Mouse (Mus musculus) megakaryocyte progenitor cell, adult 5-6 weeks (primary cell): ENCODE data around the gene Tmed8. TPM values are rescaled to one million over a fixed set of nuclear protein-coding genes. Genes with fewer than 3 reads are reported as not detected.
A peak's percentile ranks its signal among the peaks of the same experiment; 100 is the strongest.

Experiments
- ATAC-seq: replicated peaks from 2 replicates; pipeline ENCODE4 v1.8.0; 2016; ENCODE audit warnings: mild to moderate bottlenecking, moderate TSS enrichment, inconsistent platforms; ENCODE audit not compliant: poor library complexity
- total RNA-seq, 2 experiments: library from RNA; stranded (forward) in 1 of 2; stranded (reverse) in 1 of 2; fragments of 157-497, 149-512 nt in 1 of 2; fragments of 200-1000 nt in 1 of 2; gene quantifications; 2 replicates each; pipeline versions ENCODE4 v1.2.3 to v1.2.4; 2015 to 2017

Gene Tmed8
- total RNA-seq, 2 experiments from 2014 or later: 6.5 to 7.0 TPM

DNA sequence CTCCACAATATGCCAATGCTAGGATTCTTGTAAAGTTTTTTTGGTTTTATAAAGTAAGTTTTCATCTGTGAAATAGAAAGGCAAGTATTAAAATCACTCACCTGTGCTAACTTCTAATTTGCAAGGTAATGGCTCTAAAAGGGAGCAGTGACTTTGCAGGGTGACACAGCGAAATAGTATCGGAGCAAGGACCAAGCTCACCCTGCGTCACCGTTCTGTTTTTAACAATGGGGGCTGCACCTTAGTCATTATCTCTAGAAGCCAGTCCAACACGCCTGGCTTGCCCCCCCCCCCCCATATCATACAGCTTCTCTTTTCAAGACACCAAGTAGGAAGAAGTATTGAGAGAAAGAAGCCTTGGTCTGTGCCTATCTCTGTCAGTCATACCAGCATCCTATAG, 39.4 kb downstream of the Tmed8 start:
- peak; percentile 89 for ATAC-seq

DNA sequence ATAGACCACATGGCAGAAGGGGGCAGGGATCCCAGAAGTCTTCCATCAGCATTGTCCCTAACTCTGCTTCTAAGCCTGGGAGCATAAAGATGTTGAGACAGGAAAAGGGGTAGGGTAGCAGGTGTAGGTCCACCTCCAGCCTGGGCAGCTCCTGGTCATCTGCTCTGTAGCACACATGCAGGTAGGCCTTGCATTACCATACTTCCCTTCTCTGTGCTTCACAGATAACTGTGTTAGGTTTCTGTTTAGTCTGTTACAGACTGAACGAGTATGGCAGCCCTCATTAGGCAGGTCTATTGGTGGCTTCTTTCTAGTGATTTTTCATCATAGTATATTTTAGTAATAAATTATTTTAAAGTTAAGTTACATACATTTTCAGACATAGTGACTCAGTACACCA, 39.9 kb downstream of the Tmed8 start:
- ATAC-seq: no peak

DNA sequence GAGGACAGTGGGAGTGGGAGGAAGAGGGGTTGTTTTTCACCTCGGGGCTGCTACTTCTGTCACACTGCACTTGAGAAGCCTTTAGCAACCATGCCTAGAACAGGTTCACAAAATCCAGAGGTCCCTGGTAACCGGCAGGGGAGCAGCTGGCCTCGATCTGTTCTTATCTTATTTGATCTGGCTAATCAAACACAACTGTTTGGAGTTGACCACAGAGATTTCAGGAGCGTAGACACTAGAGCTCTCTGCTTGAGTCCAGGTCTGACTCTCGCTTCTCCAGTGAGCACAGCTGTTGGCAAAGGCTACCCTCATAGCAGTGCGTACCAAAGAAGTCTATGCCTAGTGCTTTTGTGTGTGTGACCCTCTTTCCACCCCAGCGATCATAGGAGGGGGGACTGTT, 42.2 kb downstream of the Tmed8 start:
- ATAC-seq: no peak

DNA sequence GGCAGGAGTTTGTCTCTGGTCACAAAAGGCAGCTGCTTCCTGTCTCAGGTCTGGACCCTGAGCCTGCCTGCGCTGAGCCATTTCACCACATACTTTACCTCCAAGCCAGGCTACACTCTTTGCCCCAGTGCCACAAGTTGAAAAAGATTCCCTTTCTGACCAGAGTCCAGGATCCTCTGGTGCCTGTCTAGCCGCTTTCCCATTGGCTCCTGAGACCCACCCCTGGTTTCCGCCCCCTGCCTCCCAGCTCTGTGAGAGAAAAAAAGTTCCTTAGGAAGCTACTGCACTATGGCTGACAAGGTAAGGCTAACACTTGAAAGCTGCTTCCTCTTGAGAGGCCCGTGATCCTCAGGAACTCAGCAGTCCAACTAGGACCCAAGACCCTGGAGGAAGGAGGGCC, 42.9 kb downstream of the Tmed8 start:
- ATAC-seq: no peak

DNA sequence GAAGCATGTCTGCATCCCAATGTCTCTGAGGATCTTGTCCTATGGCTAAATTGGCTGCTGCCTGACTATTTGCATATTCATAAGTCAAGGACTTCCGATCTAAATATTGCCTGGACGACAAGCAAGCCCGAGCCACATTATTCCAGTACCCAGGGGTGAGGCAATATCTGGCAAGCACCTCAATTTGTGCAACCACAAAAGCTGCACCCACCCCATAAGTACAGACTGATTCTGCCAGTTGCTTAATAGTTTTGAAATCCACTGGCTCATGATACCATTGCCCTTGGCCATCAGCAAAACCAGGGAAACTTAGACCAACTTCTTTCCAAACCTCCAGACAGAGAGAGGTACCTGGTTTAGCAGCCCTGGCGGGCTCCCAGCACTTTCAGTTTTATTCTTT, 45.8 kb downstream of the Tmed8 start:
- peak; percentile 70 for ATAC-seq

DNA sequence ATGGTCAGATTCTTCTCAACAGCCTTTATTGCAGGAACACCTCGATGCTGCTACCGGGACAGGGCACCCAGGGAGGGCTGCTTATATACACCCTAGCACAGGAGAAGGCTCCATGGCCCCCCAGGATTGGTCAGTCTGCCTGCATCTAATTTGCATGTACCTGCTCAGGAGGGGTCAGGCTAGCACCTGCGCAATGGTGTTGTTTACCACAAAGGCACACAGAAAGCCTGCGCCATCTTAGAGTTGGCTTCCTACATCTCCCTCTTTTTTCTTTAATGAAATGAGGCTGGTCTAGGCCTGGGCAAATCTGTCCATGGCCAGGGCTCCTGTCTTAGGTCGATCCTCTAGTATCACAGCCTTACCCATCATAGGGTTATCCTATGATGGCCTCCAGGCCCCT, 50.8 kb downstream of the Tmed8 start:
- ATAC-seq: no peak

DNA sequence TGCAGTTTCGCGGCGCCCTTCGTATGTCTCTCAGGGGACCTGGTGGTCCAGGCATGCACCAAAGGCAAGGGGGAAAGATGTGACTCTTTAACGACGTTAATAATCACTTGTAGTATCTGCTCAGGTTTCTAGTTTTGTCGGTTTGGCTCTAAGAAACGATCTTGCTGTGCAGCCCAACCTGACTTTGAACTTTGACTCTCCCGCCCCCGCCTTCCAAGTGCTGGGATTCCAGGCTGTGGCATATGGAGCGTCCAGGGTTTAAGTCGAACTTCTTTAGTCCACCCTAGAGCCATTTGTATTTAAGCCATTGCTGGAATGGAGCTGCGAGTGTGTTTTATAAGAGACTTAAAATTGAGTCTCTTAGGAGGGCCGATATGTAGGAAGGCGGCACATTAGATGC, 52.1 kb downstream of the Tmed8 start:
- no peak for ATAC-seq

DNA sequence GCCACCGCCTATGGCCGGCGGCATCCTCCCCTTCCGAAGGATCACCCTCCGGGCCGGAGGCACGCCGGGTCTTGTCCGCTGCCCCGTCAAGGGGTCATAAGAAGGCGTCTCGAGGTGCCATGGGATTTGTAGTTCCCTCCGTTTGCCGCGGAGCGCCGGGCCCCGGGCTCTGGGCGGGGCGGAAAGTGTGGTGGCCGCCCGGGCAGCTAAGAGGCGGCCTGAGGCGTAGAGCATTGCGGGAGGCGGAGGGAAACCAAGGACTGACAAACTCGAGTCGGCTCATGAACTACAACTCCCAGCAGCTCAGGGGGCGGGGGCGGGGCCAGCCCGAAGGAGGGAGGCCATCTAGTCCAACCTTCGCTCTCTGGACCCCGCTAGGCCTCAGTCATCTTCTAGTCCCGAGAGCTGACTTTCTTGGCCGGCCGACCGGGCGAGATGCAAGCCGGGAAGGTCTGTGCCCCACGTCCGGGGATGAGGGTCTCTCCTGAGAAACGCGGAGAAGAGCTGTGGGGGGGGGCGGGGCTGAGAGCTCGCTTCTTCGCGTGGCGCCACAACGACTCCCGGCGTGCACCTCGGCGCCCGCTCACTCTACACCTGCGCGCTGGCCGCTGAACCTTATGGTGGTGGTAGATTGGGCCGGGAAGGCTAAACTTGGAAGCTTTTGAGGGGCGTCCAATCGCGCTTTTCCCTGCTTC, 52.7 kb downstream of the Tmed8 start, which contains the start of gene Pomt2:
Pomt2 (minus strand) TSS at position 574 of the 695 bp plus-strand sequence.
- ATAC-seq: peak; percentile 92

DNA sequence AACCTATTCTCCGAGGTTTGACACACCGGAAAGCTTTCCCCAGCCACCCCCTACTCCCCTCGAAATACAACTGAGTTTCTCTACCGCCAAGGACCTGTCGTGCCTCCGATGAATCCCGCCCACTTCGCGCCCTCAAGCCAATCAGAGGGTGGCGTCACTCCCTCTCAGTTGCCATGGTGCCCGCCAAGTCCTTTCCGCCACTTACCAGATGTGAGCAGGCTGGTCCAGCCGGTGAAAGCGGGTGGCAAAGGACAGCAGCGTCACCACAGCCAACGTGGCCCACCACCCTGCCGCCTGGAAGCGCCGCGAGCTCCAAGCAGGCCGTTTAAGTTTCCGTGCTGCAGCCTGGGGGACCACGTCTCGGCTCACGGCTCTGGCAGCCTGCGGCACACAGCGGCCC, 53.3 kb downstream of the Tmed8 start, which contains the start of gene Gstz1:
Gstz1 (plus strand) TSS at position 200 of the 400 bp plus-strand sequence.
- ATAC-seq: peak; percentile 83

DNA sequence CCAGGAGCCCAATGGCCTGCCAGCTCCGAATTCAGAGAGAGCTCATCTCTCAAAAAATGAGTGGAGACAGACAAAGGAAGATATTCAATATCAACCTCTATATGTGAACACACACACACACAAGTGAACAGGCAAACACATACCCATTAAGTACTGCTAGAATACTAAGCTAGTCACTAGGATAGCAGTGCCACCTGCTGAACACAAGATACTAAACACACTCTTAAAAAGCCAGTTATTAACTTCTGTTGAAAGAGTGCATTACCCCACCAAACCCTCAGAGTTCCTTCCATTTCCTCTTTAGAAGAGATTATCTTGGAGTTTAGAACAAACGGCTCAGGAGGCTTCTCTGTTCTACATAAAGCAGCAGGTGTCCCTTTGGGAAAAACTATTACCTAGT, 58.1 kb downstream of the Tmed8 start:
- ATAC-seq: peak; percentile 21; the same call in 1 of the 2 replicates

DNA sequence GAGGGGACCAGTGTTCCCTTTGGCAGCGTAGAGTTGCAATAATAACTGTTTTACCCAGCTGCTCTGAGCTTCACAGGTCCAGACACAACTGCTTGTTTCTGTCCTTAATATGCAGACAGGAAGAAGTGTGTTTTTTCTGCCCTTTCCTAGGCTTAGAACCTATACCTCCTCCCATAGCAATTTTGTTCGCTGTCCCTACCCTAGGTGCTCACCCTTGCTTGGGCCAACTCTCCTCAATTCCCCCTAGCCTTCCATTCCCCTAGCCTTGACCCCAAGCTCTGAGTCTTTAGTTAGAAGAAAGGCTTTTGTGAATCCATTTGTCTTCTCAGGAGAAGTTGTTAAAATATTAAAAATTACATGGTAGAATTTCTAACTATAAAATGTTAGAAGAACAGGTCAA, 61.5 kb downstream of the Tmed8 start:
- ATAC-seq: no peak

DNA sequence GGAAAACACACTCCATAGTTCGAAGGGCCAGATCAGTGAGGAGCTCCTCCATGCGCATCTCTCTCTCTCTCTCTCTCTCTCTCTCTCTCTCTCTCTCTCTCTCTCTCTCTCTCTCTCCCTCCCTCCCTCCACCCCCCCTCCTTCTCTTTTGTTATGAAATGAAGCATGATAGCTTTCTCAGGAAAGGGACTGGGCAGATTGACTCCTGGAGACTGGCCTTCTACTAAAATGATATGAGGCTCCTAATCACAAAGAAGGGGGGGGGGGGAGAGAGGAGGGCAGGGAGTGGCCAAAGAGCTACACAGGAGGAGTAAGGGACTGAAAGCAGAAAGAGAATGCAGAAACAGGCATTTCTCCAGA, 61.9 kb downstream of the Tmed8 start:
- ATAC-seq: peak; percentile 42; the same call in 1 of the 2 replicates

DNA sequence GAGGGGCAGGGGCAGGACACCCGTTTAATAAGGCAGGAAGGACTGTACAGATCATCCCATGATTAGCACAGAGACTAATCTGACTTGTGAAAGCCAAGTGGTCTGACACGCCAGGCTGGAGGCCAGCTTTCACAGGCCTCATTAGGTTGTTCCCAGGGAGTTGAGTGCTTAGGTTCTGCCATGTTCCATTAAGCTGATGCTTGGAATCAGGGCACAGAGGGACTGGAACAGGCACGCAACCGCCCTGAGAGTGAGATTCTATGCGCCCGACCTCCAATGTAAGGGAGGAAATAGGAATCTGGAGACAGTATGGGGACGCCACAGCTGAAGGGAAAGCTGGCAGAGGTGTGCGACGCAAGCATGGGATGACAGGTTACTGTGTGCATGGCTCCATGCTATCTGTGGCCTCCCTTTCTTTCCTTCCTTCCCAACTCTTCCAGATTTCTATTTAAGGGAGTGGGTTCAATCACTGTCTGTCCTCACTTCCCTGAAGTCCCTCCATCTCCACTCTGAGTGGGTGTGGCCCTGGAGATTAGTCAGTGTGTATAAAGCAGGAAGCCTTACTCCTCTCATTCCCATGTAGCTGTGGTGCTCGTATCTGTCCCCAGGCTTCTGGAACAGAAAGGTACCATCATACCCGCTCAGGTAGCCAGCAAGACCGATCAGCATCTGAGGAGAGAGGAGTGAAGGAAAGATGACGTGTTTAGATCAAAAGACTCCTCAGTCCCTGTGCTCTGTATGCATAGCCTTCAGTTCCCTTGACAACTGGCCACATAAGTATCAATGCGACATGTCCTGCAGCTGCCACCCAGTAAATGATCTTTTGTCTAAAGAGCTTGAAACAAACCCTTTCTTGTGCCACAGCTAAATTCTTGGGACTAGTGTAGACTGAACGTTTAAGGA, 62.6 kb downstream of the Tmed8 start:
- ATAC-seq: no peak

DNA sequence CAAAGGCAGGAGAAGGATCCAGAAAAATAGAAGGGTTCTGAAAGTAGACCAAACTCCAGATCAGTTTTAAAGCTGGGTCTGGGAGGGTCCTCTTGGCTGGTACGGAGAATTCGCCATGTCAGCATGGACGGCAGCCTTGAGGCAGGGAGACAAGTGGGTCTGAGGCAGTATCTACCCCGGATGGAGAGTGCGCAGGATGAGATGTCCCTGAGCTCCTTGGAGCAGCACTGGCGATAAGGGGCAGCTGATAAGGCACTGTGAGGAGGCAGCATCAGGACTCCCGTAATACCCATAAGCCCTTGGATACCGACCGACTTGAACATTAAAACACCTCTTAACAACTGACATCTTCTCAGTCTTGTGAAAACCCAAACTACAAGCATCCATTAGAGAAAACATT, 67.5 kb downstream of the Tmed8 start:
- ATAC-seq: 0 out of 2 replicates have a peak, but pooled peaks have one; percentile 26

DNA sequence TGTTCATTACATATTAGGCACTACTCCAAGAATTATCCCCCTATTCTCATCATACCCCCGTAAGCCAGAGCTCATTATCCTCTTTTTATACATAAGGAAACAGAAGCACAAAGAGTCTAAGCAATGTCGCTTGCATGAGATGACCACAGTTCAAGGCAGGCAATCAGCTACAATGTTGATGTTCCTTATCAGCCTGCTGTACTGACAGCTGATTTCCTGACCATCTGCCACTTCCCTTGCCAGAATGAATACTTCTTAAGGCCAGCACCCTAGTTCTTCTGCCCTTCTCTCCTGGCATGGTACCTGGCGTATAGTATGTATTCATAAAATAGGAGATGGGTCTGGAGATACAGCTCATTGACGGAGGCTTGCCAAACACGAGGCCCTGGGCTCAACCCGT, 68.0 kb downstream of the Tmed8 start:
- no peak; the same call in 1 of the 2 replicates for ATAC-seq

DNA sequence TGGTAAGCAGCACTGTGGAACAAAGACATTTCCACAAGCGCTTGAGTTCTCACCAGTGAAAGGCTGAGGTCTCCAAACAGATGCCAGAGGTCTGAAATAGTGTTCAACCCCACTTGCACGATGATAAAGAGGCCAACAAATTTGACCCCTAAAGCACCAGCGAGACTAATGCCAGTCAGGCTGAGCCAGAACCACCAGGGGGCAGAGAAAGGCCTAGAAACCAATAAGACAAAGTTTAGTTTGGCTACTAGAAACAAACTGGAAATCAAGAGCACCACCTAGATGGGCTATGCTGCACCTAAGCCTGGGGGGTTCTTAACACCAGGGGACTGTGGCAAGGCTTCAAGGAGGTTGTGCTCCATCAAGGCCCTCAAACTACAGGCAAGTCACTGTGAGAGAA, 68.6 kb downstream of the Tmed8 start:
- ATAC-seq: peak; percentile 75

DNA sequence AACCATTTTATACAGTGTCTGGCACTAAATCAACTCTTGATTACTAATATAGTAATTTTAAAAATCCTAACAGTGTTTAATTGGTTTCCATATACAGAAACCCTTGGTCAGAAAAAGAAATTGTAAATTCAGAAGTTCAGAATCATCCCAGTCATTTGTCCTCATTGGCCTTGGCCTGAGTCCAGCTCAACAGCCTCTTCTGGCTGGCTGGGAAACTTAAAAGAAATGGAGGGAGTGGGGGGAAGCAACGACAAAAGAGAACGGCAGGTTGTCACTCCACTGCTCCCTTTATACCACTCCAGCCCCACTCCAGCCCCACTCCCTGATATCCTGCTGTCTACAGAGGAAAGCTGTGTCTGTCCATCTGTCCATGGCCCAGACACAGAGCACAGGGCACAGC, 69.1 kb downstream of the Tmed8 start:
- ATAC-seq: no peak

DNA sequence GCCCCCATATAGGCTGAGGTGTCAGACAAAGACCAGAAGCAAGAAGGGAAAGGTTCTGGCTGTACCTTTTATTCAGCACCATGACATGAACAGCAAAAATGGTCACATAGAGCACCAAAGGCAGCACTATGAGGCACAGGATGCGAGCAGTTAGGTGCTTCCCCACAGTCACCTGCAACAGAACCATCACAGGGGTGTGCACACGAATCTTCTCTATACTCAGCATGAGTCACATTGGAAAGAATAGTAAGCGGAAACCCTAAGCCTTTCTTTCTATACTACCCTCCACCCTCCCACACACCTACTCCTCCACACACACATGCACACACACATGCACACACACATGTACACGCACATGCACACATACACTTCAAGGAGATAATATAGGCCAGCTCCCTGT, 70.0 kb downstream of the Tmed8 start:
- ATAC-seq: no peak

DNA sequence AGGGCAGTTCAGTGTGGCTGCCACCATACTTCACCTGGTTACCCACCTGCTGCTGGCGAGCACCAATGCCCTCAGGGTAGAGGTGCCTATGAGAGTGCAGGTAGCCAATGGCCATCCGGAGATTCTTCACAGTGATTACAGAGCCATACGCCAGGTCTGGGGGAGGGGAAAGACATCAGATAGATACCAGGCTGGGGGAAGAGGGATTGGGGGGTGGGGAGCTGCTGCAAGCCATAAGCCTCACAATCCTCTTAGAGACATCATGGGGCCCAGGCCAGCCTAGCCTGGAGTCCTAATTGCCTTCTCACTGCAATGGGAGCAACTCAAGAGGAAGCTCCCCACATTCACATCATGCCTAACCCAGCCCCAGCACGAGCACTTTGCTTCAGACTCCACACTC, 73.0 kb downstream of the Tmed8 start:
- ATAC-seq: no peak

DNA sequence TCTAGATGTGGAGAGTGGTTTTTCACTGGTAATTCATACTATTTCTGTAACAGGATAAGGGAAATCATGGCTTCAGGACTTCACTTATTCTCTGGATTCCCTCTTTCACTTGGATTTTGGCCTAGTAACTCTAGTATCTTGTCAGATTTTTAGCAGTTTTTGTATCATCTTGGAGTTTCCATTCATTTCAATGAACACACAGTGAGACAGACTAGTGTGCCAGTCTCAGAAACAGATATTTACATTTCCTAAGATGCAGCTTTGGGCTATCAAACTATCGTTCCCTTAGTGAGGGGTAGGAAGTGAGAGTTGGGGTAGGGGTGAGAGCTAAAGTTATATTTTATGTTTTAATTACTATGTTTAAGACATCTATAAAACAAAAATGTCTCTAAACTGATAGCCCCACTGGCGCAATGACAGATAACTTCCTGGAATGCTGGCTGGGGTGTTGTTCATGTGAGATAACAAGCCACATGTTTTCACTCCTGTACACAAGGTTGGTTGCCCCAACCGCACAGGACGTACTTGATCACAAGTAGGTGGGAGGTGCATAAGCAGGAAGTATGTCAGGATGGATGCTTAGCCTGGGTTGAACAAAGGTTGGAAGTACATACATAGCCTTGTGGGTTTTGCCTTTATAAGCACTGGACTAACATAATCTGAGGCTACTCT, 78.2 kb downstream of the Tmed8 start:
- ATAC-seq: peak; percentile 98
